Mouse (Mus musculus) left cerebral cortex, adult 18-20 months (tissue): ENCODE data around the gene Klf9. TPM values are rescaled to one million over a fixed set of nuclear protein-coding genes. Genes with fewer than 3 reads are reported as not detected.
A peak's percentile ranks its signal among the peaks of the same experiment; 100 is the strongest.

Experiments
- DNase-seq, 2 experiments: peaks; one replicate each; pipeline ENCODE4 v3.0.0; 2021 to 2022; ENCODE audit warnings: low spot score in 2 of 2, mixed read lengths in 1 of 2
- total RNA-seq, 2 experiments: library from RNA; stranded (reverse); gene quantifications; 2 replicates each; pipeline ENCODE4 v1.2.3; 2021

Gene Klf9
- total RNA-seq, 2 experiments from 2014 or later, result 153 to 167 TPM

- DNase-seq, result peak; percentile 66 to 70
Measured at GRCm38 (mm10) chr19:23162387-23162809, 21.4 kb downstream of the Klf9 start.

- DNase-seq, result no peak
Measured at GRCm38 (mm10) chr19:23162877-23163276, 21.9 kb downstream of the Klf9 start.

GRCm38 (mm10) chr19:23163361-23163760 is 22.3 kb downstream of the Klf9 start:
- DNase-seq, result no peak

GRCm38 (mm10) chr19:23164651-23165240 is 23.7 kb downstream of the Klf9 start:
- DNase-seq, result no peak

GRCm38 (mm10) chr19:23166550-23167284 is 25.7 kb downstream of the Klf9 start:
- DNase-seq, result no peak

GRCm38 (mm10) chr19:23168899-23169658 is 28.1 kb downstream of the Klf9 start:
- no peak for DNase-seq

GRCm38 (mm10) chr19:23169659-23170050 is 28.6 kb downstream of the Klf9 start:
- no peak for DNase-seq

- DNase-seq, result no peak
Measured at GRCm38 (mm10) chr19:23170476-23170875, 29.4 kb downstream of the Klf9 start.

- DNase-seq, result no peak
Measured at GRCm38 (mm10) chr19:23171136-23171535, 30.1 kb downstream of the Klf9 start.

- DNase-seq, result no peak
Measured at GRCm38 (mm10) chr19:23175090-23175489, 34.1 kb downstream of the Klf9 start.

- DNase-seq, result no peak
Measured at GRCm38 (mm10) chr19:23175511-23175910, 34.5 kb downstream of the Klf9 start.

GRCm38 (mm10) chr19:23178533-23178932 is 37.5 kb downstream of the Klf9 start:
- DNase-seq, result peak; percentile 44 to 51

GRCm38 (mm10) chr19:23183493-23183892 is 42.5 kb downstream of the Klf9 start:
- no peak for DNase-seq

- no peak for DNase-seq
Measured at GRCm38 (mm10) chr19:23184068-23184467, 43.0 kb downstream of the Klf9 start.

GRCm38 (mm10) chr19:23187732-23188131 is 46.7 kb downstream of the Klf9 start:
- no peak for DNase-seq

- no peak for DNase-seq
Measured at GRCm38 (mm10) chr19:23188986-23189385, 48.0 kb downstream of the Klf9 start.

- no peak for DNase-seq
Measured at GRCm38 (mm10) chr19:23189744-23190143, 48.7 kb downstream of the Klf9 start.

GRCm38 (mm10) chr19:23191486-23191885 is 50.5 kb downstream of the Klf9 start:
- DNase-seq, result no peak

GRCm38 (mm10) chr19:23193076-23193475 is 52.0 kb downstream of the Klf9 start:
- DNase-seq, result no peak

- no peak for DNase-seq
Measured at GRCm38 (mm10) chr19:23202106-23202505, 61.1 kb downstream of the Klf9 start.

- no peak for DNase-seq
Measured at GRCm38 (mm10) chr19:23203505-23204053, 62.6 kb downstream of the Klf9 start.

GRCm38 (mm10) chr19:23211325-23211724 is 70.3 kb downstream of the Klf9 start:
- no peak for DNase-seq
